Mouse (Mus musculus) neural tube, embryonic 14.5 days (tissue): Measurements from ENCODE around the gene Sppl3. TPM values are rescaled to one million over a fixed set of nuclear protein-coding genes. Genes with fewer than 3 reads are reported as not detected.

Experiments
- ATAC-seq: fragments of 200-750 bp; cut with Nextera tagmentation; 2 replicates; pipeline ENCODE4 v1.8.0; 2017; ENCODE audit warnings: low read depth, mild to moderate bottlenecking, moderate TSS enrichment, moderate library complexity
- H3K27ac ChIP-seq: fragments of 300-500 bp; sonication (generic); 2 replicates; pipeline ENCODE4 v1.5.1; 2014; ENCODE audit warnings: low read depth, mild to moderate bottlenecking, control low read depth, low read length, moderate library complexity, mixed read lengths
- H3K27me3 ChIP-seq: fragments of 300-500 bp; sonication (generic); 2 replicates; pipeline ENCODE4 v1.6.1; 2014; ENCODE audit warnings: low read length; ENCODE audit not compliant: control insufficient read depth, insufficient read depth
- H3K36me3 ChIP-seq: fragments of 300-500 bp; sonication (generic); 2 replicates; pipeline ENCODE4 v1.6.1; 2014; ENCODE audit warnings: low read length, mixed read lengths; ENCODE audit not compliant: control insufficient read depth, insufficient read depth
- H3K4me1 ChIP-seq: fragments of 300-500 bp; sonication (generic); 2 replicates; pipeline ENCODE4 v1.6.1; 2014; ENCODE audit warnings: low read length; ENCODE audit not compliant: control insufficient read depth, insufficient read depth
- H3K4me2 ChIP-seq: fragments of 300-500 bp; sonication (generic); 2 replicates; pipeline ENCODE4 v1.6.1; 2014; ENCODE audit warnings: mild to moderate bottlenecking, low read depth, low read length, control low read depth
- H3K4me3 ChIP-seq: fragments of 300-500 bp; sonication (generic); 2 replicates; pipeline ENCODE4 v1.5.1; 2014; ENCODE audit warnings: low read depth, low read length, control low read depth, mixed read lengths
- H3K9ac ChIP-seq: fragments of 300-500 bp; sonication (generic); replicated peaks from 2 replicates; pipeline ENCODE4 v1.6.1; 2014; ENCODE audit warnings: low read depth, mild to moderate bottlenecking, control low read depth, low read length, mixed read lengths
- H3K9me3 ChIP-seq: fragments of 300-500 bp; sonication (generic); 2 replicates; pipeline ENCODE4 v1.6.1; 2016; ENCODE audit warnings: low read length; ENCODE audit not compliant: control insufficient read depth
- WGBS: fragments of 180-500 bp; shearing (Covaris S2); extraction: QIAGEN DNeasy Blood & Tissue Kit; methylation state at CpG from one replicate; pipeline ENCODE4 v1.1.7; 2014; 5-methylcytosine and 5-hydroxymethylcytosine counted together
- polyA plus RNA-seq: library from polyadenylated mRNA; unstranded; fragments of >200 nt; fragmentation: Nextera tagmentation; extraction: Ambion mirVana; gene quantifications from 2 replicates; pipeline ENCODE4 v1.2.1, GENCODE M21; 2014

The Sppl3 gene
- polyA plus RNA-seq, 1 experiment from 2014 or later = 32.7 TPM

GRCm38 (mm10) chr5:115018270-115018669 is 7.3 kb downstream of the Sppl3 start:
- Histone ChIP-seq H3K27ac (no peak overlapping the region), H3K9ac (no peak overlapping the region), H3K4me1 (peaks cover 9% of the 10 kb centered on the region), H3K9me3 (no peaks in the 10 kb centered on the region), H3K36me3 (no peaks in the 10 kb centered on the region), H3K4me3 (no peak overlapping the region), H3K27me3 (no peaks in the 10 kb centered on the region), H3K4me2 (no peak overlapping the region)
- 76% methylated on average over 2 of the region's 2 CpGs for WGBS
- ATAC-seq = no peak

GRCm38 (mm10) chr5:115018813-115019212 is 7.9 kb downstream of the Sppl3 start:
- H3K4me3 ChIP-seq = no peak overlapping the region

GRCm38 (mm10) chr5:115022021-115022420 is 11.1 kb downstream of the Sppl3 start:
- no peak overlapping the region for H3K4me2 ChIP-seq
- H3K4me1 ChIP-seq = no peaks in the 10 kb centered on the region
- H3K9ac ChIP-seq = no peak overlapping the region
- no peak for ATAC-seq
- no peaks in the 10 kb centered on the region for H3K36me3 ChIP-seq
- H3K4me3 ChIP-seq = no peak overlapping the region
- H3K9me3 ChIP-seq = no peaks in the 10 kb centered on the region
- no peak overlapping the region for H3K27ac ChIP-seq
- no peaks in the 10 kb centered on the region for H3K27me3 ChIP-seq
- WGBS = 89% methylated on average over 7 of the region's 7 CpGs

More at GRCm38 (mm10) chr5:115018813-115019212, 7.9 kb downstream of the Sppl3 start:
- no peak for ATAC-seq
- no peaks in the 10 kb centered on the region for H3K27me3 ChIP-seq
- 86% methylated on average over 4 of the region's 4 CpGs for WGBS
- peaks cover 5% of the 10 kb centered on the region for H3K4me1 ChIP-seq
- no peak overlapping the region for H3K27ac ChIP-seq
- no peak overlapping the region for H3K9ac ChIP-seq
- no peak overlapping the region for H3K4me2 ChIP-seq
- H3K36me3 ChIP-seq = no peaks in the 10 kb centered on the region
- H3K9me3 ChIP-seq = no peaks in the 10 kb centered on the region

GRCm38 (mm10) chr5:115026170-115026569 is 15.2 kb downstream of the Sppl3 start:
- H3K27me3 ChIP-seq = no peaks in the 10 kb centered on the region
- no peak overlapping the region for H3K4me2 ChIP-seq
- WGBS = 82% methylated on average over 4 of the region's 4 CpGs
- H3K4me1 ChIP-seq = no peaks in the 10 kb centered on the region
- H3K9me3 ChIP-seq = no peaks in the 10 kb centered on the region
- no peaks in the 10 kb centered on the region for H3K36me3 ChIP-seq
- H3K27ac ChIP-seq = no peak overlapping the region
- no peak for ATAC-seq
- H3K4me3 ChIP-seq = no peak overlapping the region
- no peak overlapping the region for H3K9ac ChIP-seq

- H3K27ac ChIP-seq = no peak overlapping the region
- H3K27me3 ChIP-seq = no peaks in the 10 kb centered on the region
- no peak overlapping the region for H3K4me3 ChIP-seq
- no peak overlapping the region for H3K4me2 ChIP-seq
- no peaks in the 10 kb centered on the region for H3K36me3 ChIP-seq
- no peaks in the 10 kb centered on the region for H3K9me3 ChIP-seq
- H3K9ac ChIP-seq = no peak overlapping the region
- WGBS = 89% methylated on average over 3 of the region's 3 CpGs
- H3K4me1 ChIP-seq = no peaks in the 10 kb centered on the region
- ATAC-seq = no peak
Observed at GRCm38 (mm10) chr5:115027109-115027508, 16.2 kb downstream of the Sppl3 start.

- Histone ChIP-seq H3K9ac (no peak overlapping the region), H3K9me3 (no peaks in the 10 kb centered on the region), H3K27ac (no peak overlapping the region), H3K27me3 (no peaks in the 10 kb centered on the region), H3K4me1 (no peaks in the 10 kb centered on the region), H3K4me2 (no peak overlapping the region), H3K4me3 (no peak overlapping the region), H3K36me3 (no peaks in the 10 kb centered on the region)
- 87% methylated on average over 4 of the region's 4 CpGs for WGBS
- ATAC-seq = no peak
Observed at GRCm38 (mm10) chr5:115028920-115029319, 18.0 kb downstream of the Sppl3 start.

- 87% methylated on average over 3 of the region's 3 CpGs for WGBS
- Histone ChIP-seq H3K36me3 (no peaks in the 10 kb centered on the region), H3K4me3 (no peak overlapping the region), H3K4me2 (no peak overlapping the region), H3K9ac (no peak overlapping the region), H3K27ac (no peak overlapping the region), H3K27me3 (no peaks in the 10 kb centered on the region), H3K4me1 (no peaks in the 10 kb centered on the region), H3K9me3 (no peaks in the 10 kb centered on the region)
- ATAC-seq = no peak
Observed at GRCm38 (mm10) chr5:115029509-115029908, 18.6 kb downstream of the Sppl3 start.

- 83% methylated on average over 5 of the region's 5 CpGs for WGBS
- ATAC-seq = no peak
Observed at GRCm38 (mm10) chr5:115031576-115031975, 20.6 kb downstream of the Sppl3 start.

GRCm38 (mm10) chr5:115032620-115033019 is 21.7 kb downstream of the Sppl3 start:
- no peak overlapping the region for H3K4me3 ChIP-seq
- H3K9me3 ChIP-seq = no peaks in the 10 kb centered on the region
- no peaks in the 10 kb centered on the region for H3K27me3 ChIP-seq
- no peaks in the 10 kb centered on the region for H3K4me1 ChIP-seq
- no peak overlapping the region for H3K27ac ChIP-seq
- H3K4me2 ChIP-seq = no peak overlapping the region
- H3K36me3 ChIP-seq = no peaks in the 10 kb centered on the region
- 99% methylated on average over 2 of the region's 2 CpGs for WGBS
- ATAC-seq = no peak
- no peak overlapping the region for H3K9ac ChIP-seq

More at GRCm38 (mm10) chr5:115031576-115031975, 20.6 kb downstream of the Sppl3 start:
- Histone ChIP-seq H3K4me1 (no peaks in the 10 kb centered on the region), H3K9ac (no peak overlapping the region), H3K27ac (no peak overlapping the region), H3K4me2 (no peak overlapping the region), H3K4me3 (no peak overlapping the region), H3K9me3 (no peaks in the 10 kb centered on the region), H3K36me3 (no peaks in the 10 kb centered on the region), H3K27me3 (no peaks in the 10 kb centered on the region)

- no peak overlapping the region for H3K4me2 ChIP-seq
- no peak for ATAC-seq
- H3K9me3 ChIP-seq = no peaks in the 10 kb centered on the region
- H3K4me1 ChIP-seq = no peaks in the 10 kb centered on the region
- no peak overlapping the region for H3K27ac ChIP-seq
- no peaks in the 10 kb centered on the region for H3K27me3 ChIP-seq
- 75% methylated on average over 1 of the region's 1 CpGs for WGBS
- H3K9ac ChIP-seq = no peak overlapping the region
- H3K4me3 ChIP-seq = no peak overlapping the region
- H3K36me3 ChIP-seq = no peaks in the 10 kb centered on the region
Observed at GRCm38 (mm10) chr5:115035217-115035616, 24.3 kb downstream of the Sppl3 start.
